Mouse (Mus musculus): ENCODE measurements around the gene Abhd12b.

Gene Abhd12b

GRCm38 (mm10) chr12:70153842-70154241 lies at the start of gene Abhd12b:
Gene Abhd12b, plus strand, starts transcription at chr12:70154142.
- no peak for DNase-seq (ENCODE audit: low spot score)

GRCm38 (mm10) chr12:70104199-70104598 lies 49.7 kb upstream of the Abhd12b start:
- no peak for DNase-seq (ENCODE audit: low spot score)

DNA sequence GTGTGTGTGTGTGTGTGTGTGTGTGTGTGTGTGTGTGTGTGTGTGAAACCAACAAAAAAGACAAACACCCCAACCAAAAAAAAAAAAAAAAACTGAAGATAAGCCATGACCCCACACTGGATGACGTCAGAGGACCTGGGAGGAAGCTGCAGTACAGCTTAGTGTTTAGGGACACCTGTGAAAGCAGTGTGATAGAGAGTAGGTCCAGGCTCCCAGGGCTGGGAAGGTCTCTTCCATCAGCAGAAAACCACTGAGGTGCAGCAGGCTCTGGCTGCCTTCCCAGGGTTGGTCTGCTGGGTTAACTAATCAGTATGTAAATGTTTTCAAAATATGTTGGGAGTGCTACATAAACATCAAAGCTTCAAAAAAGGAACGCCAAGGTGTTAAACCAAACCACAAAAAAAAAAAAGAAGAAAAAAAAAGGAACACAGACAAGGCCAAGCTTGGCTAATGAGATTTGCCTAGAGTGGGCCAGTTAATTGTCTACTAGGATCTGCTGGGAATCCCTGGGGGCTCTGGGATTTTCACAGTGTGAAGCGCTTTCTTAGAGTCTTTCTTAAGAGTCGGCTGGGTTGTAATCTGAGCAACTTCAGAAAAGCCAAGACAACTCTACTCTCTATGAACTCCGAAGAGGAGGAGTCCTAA lies 49.0 kb upstream of the Abhd12b start:
- no peak for DNase-seq (ENCODE audit: low spot score)

DNA sequence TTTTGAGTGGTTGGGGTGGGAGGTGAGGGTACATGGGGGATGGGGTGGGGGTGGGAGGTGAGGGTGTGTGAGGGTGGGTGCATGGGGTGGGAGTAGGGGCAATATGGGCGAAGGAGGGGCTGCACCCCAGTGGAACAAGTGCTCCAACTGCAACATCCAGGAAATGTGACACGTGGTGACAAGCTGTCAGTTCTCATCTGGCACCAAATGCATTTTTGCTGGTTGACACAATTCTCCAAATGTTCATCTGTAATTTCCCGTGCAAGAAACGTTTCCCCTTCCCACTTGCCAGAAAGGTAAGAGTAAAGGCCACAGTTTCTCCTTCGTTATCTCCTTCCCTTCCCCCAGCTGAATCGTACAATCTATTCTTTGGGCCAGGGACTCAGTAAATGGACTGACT lies 48.1 kb upstream of the Abhd12b start:
- no peak for DNase-seq (ENCODE audit: low spot score)

DNA sequence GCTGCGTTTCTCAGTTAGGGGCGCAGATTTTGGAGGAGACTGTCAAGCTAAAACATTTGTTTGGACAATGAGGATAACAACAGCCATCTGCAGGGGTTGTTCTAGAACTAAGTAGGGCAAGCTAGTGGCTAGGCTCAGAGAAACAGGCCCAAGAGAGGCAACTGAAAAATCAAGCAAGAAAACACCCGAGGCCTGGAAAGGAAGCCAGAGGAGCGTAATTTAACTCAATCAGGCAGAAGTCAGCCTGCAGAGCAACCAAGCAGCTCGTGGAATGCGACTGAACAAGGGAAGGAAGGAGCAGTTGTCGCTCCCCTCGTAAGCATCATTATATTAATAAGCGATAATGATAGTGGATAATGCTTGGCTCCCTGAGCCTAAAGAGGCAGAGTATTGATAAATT lies 47.4 kb upstream of the Abhd12b start:
- DNase-seq (ENCODE audit: low spot score): peak; percentile 65

GRCm38 (mm10) chr12:70108104-70108503 lies 45.8 kb upstream of the Abhd12b start:
- no peak for DNase-seq (ENCODE audit: low spot score)

DNA sequence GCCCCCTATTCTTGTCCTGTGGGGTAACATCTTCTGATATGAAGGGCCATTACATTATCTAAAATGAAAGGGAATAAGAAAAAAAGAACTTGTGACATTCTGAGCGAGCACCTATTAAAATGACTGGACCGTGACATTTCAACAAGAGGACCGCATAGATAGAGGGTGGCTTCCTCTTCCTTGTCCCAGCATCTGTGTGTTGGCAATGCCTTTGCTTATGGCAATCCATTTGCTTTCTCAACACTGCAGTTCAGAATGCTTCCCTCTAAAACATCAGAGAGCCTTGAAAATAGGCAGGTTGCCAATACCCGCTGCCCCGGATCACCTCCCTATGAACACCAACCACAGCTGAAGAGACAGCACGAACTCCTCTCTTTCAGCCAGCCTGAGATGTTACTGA lies 44.0 kb upstream of the Abhd12b start:
- DNase-seq (ENCODE audit: low spot score): no peak

- DNase-seq (ENCODE audit: low spot score): no peak
These were observed 43.4 kb upstream of the Abhd12b start for GRCm38 (mm10) chr12:70110375-70111116.

- no peak for DNase-seq (ENCODE audit: low spot score)
These were observed 42.9 kb upstream of the Abhd12b start for GRCm38 (mm10) chr12:70111117-70111366.

DNA sequence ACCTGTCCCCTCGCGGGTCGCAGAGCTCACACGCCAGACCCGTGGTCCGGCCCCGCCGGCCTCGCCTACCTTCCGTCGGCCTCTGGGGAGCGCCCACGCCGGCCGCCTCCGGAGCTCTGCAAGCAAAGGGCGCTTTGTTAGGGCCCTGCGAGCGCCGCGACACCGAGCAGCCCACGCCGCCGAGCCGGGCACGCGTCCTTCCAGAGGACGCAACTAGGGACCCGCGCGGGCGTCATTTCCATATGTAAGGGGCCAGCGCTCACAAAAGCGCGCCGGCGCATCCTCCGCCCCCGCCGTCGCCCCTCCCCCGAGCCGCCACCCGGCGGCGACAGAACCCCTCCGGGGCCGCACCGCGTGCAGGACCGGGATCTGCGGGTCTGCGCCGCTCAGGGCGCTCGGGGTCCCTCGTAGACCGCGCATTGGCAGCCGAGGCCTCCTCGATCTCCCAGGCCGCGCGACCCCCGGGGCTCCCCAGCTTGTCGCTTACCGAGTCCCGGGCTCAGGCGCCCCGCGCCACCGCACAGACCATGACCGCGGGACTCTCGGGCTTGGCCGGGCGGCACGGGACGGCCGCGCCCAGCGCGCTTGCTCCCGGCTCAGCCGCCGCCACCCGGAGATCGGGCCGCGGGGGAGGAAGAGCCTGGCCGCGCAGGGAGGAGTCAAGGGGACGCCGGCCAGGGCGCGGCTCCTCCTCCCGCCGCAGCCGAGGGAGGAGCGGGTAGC lies 42.4 kb upstream of the Abhd12b start:
- peak; percentile 78 for DNase-seq (ENCODE audit: low spot score)

DNA sequence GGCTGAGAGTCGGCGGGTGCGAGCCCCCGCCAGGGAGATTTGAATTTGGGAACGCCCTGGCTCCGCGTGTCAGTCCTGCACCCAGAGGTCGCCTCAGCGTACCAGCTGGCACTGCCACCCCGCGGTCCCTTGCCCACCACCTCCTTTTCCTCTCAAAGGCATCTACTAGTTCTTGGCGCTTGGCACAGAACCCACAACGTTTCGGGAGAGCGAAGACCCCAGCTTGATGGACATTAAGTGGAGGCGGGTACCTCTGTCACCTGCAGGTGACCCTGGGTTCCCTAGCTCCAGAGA lies 41.9 kb upstream of the Abhd12b start:
- DNase-seq (ENCODE audit: low spot score): no peak

GRCm38 (mm10) chr12:70113351-70113750 lies 40.6 kb upstream of the Abhd12b start, which contains the start of gene Nin:
Gene Nin, minus strand, starts transcription at chr12:70113717.
- no peak for DNase-seq (ENCODE audit: low spot score)

DNA sequence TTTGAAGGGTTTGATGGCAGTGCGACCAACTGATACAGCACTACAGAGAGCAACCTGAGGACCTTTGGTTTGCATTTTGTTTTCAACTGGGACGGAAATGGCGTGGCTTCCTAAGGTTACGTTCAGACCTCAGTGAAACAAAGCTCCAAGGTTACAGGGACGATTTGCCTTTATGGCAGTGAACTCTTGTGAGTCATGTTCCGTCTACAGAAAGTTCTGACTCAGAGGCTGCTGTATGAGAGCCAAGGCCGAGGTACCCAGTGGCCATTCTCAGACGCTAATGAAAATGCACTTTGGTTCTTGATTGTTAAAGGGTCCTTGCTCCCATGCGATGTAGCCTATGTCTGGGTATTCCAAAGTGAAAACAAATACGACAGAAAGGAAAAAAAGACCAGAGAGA lies 36.8 kb upstream of the Abhd12b start:
- DNase-seq (ENCODE audit: low spot score): no peak

DNA sequence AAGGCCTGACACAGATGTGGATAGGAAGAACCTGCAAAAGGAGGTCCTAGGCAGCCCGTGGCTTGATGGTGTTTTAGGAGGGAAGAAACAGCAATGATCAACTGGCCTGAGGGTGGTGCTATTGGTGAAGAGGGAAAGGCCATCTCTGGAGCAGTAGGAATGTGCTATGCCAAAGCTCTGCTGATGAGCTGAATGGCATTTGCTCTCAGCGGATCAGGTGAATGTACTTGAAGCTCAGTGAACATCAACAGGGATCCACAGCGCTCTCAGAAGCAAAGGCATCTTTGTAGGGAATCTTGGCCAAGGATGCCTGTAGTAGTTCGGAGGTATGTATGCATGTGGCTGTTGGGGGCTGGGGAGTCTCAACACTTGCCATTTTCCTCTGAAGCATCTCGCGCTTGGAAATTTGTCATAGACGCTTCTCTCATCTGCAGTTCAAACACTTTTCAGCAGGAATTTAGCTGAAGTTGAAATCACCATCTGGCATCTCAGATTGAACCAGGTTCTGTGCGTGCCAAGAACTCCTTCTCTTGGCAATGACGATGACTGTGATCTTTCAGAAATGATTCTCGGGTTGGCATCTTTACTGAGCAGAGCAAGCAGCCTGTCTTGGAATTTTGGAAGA lies 35.1 kb upstream of the Abhd12b start:
- DNase-seq (ENCODE audit: low spot score): no peak

- no peak for DNase-seq (ENCODE audit: low spot score)
These were observed 34.4 kb upstream of the Abhd12b start for GRCm38 (mm10) chr12:70119552-70119951.

- DNase-seq (ENCODE audit: low spot score): no peak
These were observed 27.3 kb upstream of the Abhd12b start for GRCm38 (mm10) chr12:70126626-70127025.

DNA sequence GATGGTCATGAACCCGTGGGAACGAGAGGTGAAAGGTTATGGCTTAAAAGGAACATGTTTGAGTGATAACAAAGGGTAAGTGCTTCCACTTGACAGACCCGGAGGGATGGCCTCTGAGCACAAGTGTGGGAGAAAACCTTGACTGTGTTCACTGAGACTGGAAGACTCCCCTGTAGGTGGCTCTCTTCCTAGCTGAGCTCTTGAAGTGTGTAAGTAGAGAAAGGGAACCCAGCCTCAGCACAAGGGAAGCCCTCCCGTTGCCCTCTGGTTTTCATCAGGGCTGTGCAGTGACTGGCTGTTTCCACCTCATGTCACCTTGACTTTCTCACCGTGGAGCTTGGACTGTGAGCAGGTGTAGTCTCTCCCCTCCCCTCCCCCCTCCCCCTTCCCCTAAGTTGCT lies 24.8 kb upstream of the Abhd12b start:
- no peak for DNase-seq (ENCODE audit: low spot score)

DNA sequence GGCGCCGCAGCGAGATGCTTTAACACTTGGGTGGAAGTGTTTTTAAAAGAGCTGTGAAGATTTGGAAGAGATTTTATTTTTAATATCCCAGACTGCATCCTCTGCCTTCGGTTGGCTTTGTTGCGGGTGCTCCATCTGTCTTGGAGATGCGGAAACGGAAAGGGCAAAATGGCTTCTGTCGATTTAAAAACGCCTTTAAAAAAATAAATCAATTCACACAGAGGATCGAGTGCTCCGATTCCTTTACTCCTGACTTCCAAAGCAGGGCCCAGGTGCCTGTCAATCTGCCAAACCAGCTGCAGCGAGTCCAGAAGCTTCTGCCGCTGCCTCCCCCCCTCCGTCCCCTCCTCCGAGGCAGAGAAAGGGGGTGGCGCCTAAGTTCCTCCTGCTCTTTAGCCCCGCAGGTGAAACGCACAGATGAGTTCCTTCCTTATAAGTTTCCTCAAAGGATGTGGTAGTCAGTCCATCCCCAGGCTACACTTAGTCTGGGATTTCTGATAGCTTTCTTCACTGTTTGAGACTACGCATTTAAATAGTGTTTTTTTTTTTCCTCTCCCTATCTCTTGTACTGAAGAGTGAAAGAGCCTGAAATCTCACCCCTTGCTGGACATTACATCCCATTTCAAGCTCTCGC lies 22.8 kb upstream of the Abhd12b start:
- DNase-seq (ENCODE audit: low spot score): no peak

- DNase-seq (ENCODE audit: low spot score): no peak
These were observed 19.2 kb upstream of the Abhd12b start for GRCm38 (mm10) chr12:70134627-70135235.

DNA sequence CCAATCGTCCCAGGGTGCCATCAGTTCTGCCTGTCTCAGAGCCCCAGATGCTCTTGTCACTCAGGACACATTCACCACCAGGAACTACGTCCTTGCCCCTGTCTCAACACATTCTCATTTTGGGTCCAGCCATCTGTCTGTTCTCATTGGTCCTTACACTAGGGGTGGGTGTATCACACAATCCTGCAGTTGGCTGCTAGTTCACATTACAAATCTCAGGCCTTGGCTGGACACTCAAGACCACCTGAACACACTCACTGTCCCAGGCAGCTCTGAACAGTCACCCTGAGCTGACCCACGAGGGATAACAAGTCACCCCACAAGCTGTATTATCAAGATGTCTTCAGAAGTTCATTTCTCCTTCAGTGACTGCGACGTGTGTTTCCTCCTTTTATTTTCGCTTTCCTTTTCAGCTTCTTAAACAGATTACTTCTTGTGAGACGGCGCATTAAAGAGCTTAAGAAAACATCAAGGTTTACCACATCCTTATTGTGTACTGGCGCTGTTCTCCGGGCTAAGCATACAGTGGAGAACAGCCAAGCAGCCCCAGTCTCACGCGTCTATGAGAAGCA lies 17.7 kb upstream of the Abhd12b start:
- no peak for DNase-seq (ENCODE audit: low spot score)

DNA sequence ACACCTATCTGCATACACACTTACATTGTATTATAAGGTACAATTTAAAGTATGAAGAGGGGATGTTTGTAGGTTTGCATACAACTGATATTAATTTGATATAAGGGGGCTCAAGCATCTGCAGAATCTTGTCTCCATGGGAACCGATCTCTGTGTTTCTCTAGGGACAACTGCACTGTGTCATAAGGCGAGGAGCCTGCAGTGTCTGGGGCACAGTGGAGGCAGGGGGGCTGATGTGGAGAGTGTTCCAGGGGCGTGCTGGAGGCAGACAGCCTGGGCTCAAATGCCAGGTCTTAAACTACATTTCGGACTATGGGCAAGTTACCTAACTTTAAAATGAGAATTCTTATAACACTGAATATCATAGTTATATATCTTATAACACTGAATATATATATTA lies 16.8 kb upstream of the Abhd12b start:
- no peak for DNase-seq (ENCODE audit: low spot score)

DNA sequence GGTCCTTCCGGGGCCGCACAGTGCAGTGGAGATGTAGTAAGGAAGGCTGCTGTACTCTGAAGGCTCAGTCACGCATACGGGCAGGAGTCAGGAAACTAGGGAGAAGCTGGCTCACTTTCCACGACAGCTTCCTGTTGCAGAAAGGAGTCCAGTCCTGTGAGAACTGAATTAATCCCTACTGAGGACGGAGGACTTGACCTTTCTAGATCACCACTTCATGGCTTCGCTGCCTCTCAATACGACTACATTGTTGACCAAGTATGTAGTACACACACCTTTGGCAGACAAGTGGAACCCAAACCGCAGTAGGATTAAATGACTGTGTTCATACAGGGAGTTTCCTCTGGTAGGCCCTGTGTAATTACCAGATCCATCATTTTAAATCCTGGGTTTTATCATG lies 16.3 kb upstream of the Abhd12b start:
- no peak for DNase-seq (ENCODE audit: low spot score)

All from retina, embryonic 14.5 days (tissue).